Mouse (Mus musculus) erythroblast, embryonic 14.5 days (primary cell): ENCODE measurements around the gene Csnk1g2.

Experiments used
- GATA1 ChIP-seq: IDR thresholded peaks from 2 replicates; pipeline ENCODE4 v1.6.1; 2012; ENCODE audit warnings: low read length, inconsistent platforms, mixed read lengths
- TAL1 ChIP-seq: IDR thresholded peaks from 3 replicates; pipeline ENCODE4 v1.6.1; 2012; ENCODE audit warnings: low read length, inconsistent platforms, mixed read lengths

DNA sequence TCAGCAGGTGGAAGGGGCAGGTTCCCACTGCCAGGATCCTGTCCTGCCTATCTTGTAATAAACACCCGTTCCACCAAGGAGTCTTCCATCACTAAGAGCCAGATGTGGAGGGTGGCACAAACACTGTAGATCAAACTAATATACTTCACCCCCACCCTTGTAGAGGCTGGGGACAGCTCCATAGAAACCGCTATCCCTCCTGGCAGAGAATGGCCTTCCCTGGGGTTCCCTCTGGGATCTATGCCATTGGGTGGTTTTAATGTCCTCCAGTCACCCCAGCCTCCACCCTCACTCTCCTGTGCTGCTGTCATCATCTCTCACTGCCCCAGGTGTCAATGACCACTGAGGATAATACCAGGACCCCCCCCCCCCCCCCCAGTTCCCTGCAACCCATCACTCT lies 47.9 kb downstream of the Csnk1g2 start:
- TF ChIP-seq TAL1 (no peak), GATA1 (no peak)
